Mouse (Mus musculus): ENCODE measurements around the gene Arf3. TPM values are rescaled to one million over a fixed set of nuclear protein-coding genes. Genes with fewer than 3 reads are reported as not detected.

The Arf3 gene
- total and polyA plus RNA-seq, 3 experiments, result 37.4 to 239 (median 140) TPM

DNA sequence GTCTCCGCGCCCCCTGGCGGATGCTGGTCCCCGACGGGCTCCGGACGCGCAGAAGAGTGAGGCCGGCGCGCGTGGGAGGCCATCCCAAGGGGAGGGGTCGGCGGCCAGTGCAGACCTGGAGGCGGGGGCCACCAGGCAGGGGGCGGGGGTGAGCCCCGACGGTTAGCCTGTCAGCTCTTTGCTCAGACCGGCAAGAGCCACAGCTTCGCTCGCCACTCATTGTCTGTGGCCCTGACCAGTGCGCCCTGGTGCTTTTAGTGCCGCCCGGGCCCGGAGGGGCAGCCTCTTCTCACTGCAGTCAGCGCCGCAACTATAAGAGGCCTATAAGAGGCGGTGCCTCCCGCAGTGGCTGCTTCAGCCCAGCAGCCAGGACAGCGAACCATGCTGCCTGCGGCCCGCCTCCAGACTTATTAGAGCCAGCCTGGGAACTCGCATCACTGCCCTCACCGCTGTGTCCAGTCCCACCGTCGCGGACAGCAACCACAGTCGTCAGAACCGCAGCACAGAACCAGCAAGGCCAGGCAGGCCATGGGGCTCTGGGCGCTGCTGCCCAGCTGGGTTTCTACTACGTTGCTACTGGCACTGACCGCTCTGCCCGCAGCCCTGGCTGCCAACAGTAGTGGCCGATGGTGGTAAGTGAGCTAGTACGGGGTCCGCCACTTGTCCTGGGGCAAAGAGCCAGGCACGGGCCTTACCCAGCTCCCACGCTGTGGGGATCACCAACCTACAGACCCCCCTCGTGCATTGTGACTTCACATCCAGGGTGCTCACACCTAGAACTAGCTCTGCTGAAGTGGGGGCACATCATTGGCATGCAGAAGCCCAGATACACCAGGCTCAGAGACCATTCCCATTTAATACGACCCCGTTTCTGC, 26.9 kb upstream of the Arf3 start, which contains the start of gene Wnt1:
Gene Wnt1 (plus strand): TSS at position 197 of the 875 bp plus-strand sequence.
- no peaks in the 10 kb centered on the region for H3K27me3 ChIP-seq (ENCODE audit: control insufficient read depth in 1 of 2, insufficient read depth in 2 of 2, low read length in 2 of 2)

GRCm38 (mm10) chr15:98788972-98789660, 26.1 kb upstream of the Arf3 start:
- no peak overlapping the region for H3K4me3 ChIP-seq (ENCODE audit: control insufficient read depth in 1 of 2, insufficient read depth in 1 of 2, low read depth in 2 of 2, low read length in 2 of 2)
- no peaks in the 10 kb centered on the region for H3K36me3 ChIP-seq (ENCODE audit: control insufficient read depth in 1 of 2, insufficient read depth in 2 of 2, low read length in 2 of 2)
- no peaks in the 10 kb centered on the region for H3K79me2 ChIP-seq (ENCODE audit: control insufficient read depth, insufficient read depth, low read length, poor library complexity)
- no peak overlapping the region for H3K27ac ChIP-seq (ENCODE audit: control insufficient read depth, low read depth, low read length)
- no peaks in the 10 kb centered on the region for H3K9me3 ChIP-seq (replicated peaks; ENCODE audit: insufficient read depth, low read length)
- peaks cover 0 to 5% of the 10 kb centered on the region in 2 experiments; a peak in 1 of 4 replicates for H3K4me1 ChIP-seq (ENCODE audit: control insufficient read depth in 1 of 2, insufficient read depth in 2 of 2, low read length in 2 of 2)
- no peak overlapping the region for H3K9ac ChIP-seq (ENCODE audit: control insufficient read depth, low read depth, low read length, poor library complexity, severe bottlenecking)
- no peak for TF ChIP-seq ETS1 (IDR thresholded peaks at IDR 0.05; ENCODE audit: low read depth, low read length)
- no peak for TF ChIP-seq CHD1 (IDR thresholded peaks at IDR 0.05; ENCODE audit: low read depth, low read length)
- no peak for TF ChIP-seq POLR2A (IDR thresholded peaks at IDR 0.05; ENCODE audit: control insufficient read depth in 1 of 2, insufficient read depth in 1 of 2, low read depth in 1 of 2, low read length in 2 of 2, poor library complexity in 1 of 2)
- no peak for TF ChIP-seq NELFE (IDR thresholded peaks at IDR 0.05; ENCODE audit: low read depth, low read length)
- TF ChIP-seq EP300 (IDR thresholded peaks at IDR 0.05; ENCODE audit: low read depth in 1 of 2, low read length in 2 of 2), result no peak
- no peak for TF ChIP-seq UBTF (IDR thresholded peaks at IDR 0.05; ENCODE audit: borderline replicate concordance, insufficient read depth, low read depth, low read length)
- TF ChIP-seq SMC3 (IDR thresholded peaks at IDR 0.05; ENCODE audit: low read depth, low read length), result no peak
- TF ChIP-seq ZMIZ1 (IDR thresholded peaks at IDR 0.05; ENCODE audit: low read depth, low read length), result no peak
- DNase-seq (ENCODE audit: low read depth, low spot score), result no peak
- H3K27me3 ChIP-seq (ENCODE audit: control insufficient read depth in 1 of 2, insufficient read depth in 2 of 2, low read length in 2 of 2), result no peaks in the 10 kb centered on the region

More for the DNA sequence above, 26.9 kb upstream of the Arf3 start, which contains the start of gene Wnt1:
- no peaks in the 10 kb centered on the region for H3K9me3 ChIP-seq (replicated peaks; ENCODE audit: insufficient read depth, low read length)
- no peak within 1 kb of the TSS for H3K9ac ChIP-seq (ENCODE audit: control insufficient read depth, low read depth, low read length, poor library complexity, severe bottlenecking)
- DNase-seq (ENCODE audit: low read depth, low spot score), result no peak
- H3K36me3 ChIP-seq (ENCODE audit: control insufficient read depth in 1 of 2, insufficient read depth in 2 of 2, low read length in 2 of 2), result no peaks in the 10 kb centered on the region
- H3K27ac ChIP-seq (ENCODE audit: control insufficient read depth, low read depth, low read length), result no peak within 1 kb of the TSS
- H3K4me1 ChIP-seq (ENCODE audit: control insufficient read depth in 1 of 2, insufficient read depth in 2 of 2, low read length in 2 of 2), result peaks cover 0 to 5% of the 10 kb centered on the region in 2 experiments; a peak in 1 of 4 replicates
- H3K4me3 ChIP-seq (ENCODE audit: control insufficient read depth in 1 of 2, insufficient read depth in 1 of 2, low read depth in 2 of 2, low read length in 2 of 2), result no peak within 1 kb of the TSS
- no peaks in the 10 kb centered on the region for H3K79me2 ChIP-seq (ENCODE audit: control insufficient read depth, insufficient read depth, low read length, poor library complexity)
- TF ChIP-seq E2F4 (IDR thresholded peaks at IDR 0.05; ENCODE audit: borderline replicate concordance, low read depth, low read length), result no peak
- no peak for TF ChIP-seq ELF1 (IDR thresholded peaks at IDR 0.05; ENCODE audit: low read depth, low read length)
- TF ChIP-seq ZNF384 (IDR thresholded peaks at IDR 0.05; ENCODE audit: low read depth, low read length), result no peak; the same call in 1 of the 2 replicates
- TF ChIP-seq TCF12 (IDR thresholded peaks at IDR 0.05; ENCODE audit: low read depth, low read length), result no peak
- no peak for TF ChIP-seq MXI1 (IDR thresholded peaks at IDR 0.05; ENCODE audit: low read depth, low read length)
- no peak for TF ChIP-seq POLR2AphosphoS5 (IDR thresholded peaks at IDR 0.05; ENCODE audit: borderline replicate concordance, low read depth, low read length)
- TF ChIP-seq CHD1 (IDR thresholded peaks at IDR 0.05; ENCODE audit: low read depth, low read length), result no peak
- TF ChIP-seq RCOR1 (IDR thresholded peaks at IDR 0.05; ENCODE audit: low read depth, low read length), result no peak
- no peak for TF ChIP-seq MYC (IDR thresholded peaks at IDR 0.05; ENCODE audit: low read depth, low read length)
- TF ChIP-seq ETS1 (IDR thresholded peaks at IDR 0.05; ENCODE audit: low read depth, low read length), result no peak
- TF ChIP-seq SMC3 (IDR thresholded peaks at IDR 0.05; ENCODE audit: low read depth, low read length), result no peak

All from MEL (cell line).